Mouse (Mus musculus): Measurements from ENCODE around the gene Sept4. TPM values are rescaled to one million over a fixed set of nuclear protein-coding genes. Genes with fewer than 3 reads are reported as not detected.

The Sept4 gene
- 100 to 1,000 TPM; 156 to 175 TPM for total RNA-seq (2021)
- long read RNA-seq, experiment 1, transcript Sept4-201 (12 exons, 1,726 nt): minor isoform, 7 of 106 reads
- long read RNA-seq, experiment 1, transcript Sept4-205 (12 exons, 1,678 nt): major isoform, 37 of 106 reads
- long read RNA-seq, experiment 1, partial matches to known transcripts: 15 of 106 reads
- long read RNA-seq, experiment 1, other reads (novel, unspliced or antisense): 38 of 106 reads
- long read RNA-seq, experiment 2, transcript Sept4-205 (12 exons, 1,678 nt): major isoform, 44 of 97 reads
- long read RNA-seq, experiment 2, partial matches to known transcripts: 12 of 97 reads
- long read RNA-seq, experiment 2, other reads (novel, unspliced or antisense): 38 of 97 reads

- intact Hi-C loops (cut with DNase I): no loop called here
Measured at GRCm38 (mm10) chr11:87568255-87568953, at the start of gene Sept4. Sept4 (plus strand) TSS chr11:87568903.

GRCm38 (mm10) chr11:87519260-87519659 is 49.4 kb upstream of the Sept4 start:
- intact Hi-C loops (cut with DNase I): loop anchor here (5.0 kb wide), 1 partner anchor 302 kb away; no protein-coding TSS in a partner anchor
- no peak for DNase-seq (ENCODE audit: extremely low spot score in 1 of 2, low spot score in 2 of 2)
- Histone ChIP-seq H3K4me3 (no peak overlapping the region), H3K27ac (no peak overlapping the region)
- TF ChIP-seq CTCF (IDR thresholded peaks at IDR 0.05): peak; percentile 61

More at GRCm38 (mm10) chr11:87568255-87568953, at the start of gene Sept4:
- no peak for DNase-seq (ENCODE audit: extremely low spot score in 1 of 2, low spot score in 2 of 2)
- TF ChIP-seq CTCF (IDR thresholded peaks at IDR 0.05): no peak
- Histone ChIP-seq H3K27ac (0 out of 2 replicates have a peak within 1 kb of the TSS, but pooled peaks have one; percentile 28), H3K4me3 (no peak within 1 kb of the TSS)

- no peak for TF ChIP-seq CTCF (IDR thresholded peaks at IDR 0.05)
- no peak for DNase-seq (ENCODE audit: extremely low spot score in 1 of 2, low spot score in 2 of 2)
- Histone ChIP-seq H3K4me3 (no peak overlapping the region), H3K27ac (no peak overlapping the region)
- intact Hi-C loops (cut with DNase I): no loop called here
Measured at GRCm38 (mm10) chr11:87523466-87523865, 45.2 kb upstream of the Sept4 start.

- Histone ChIP-seq H3K27ac (no peak overlapping the region), H3K4me3 (no peak overlapping the region)
- no peak for DNase-seq (ENCODE audit: extremely low spot score in 1 of 2, low spot score in 2 of 2)
- no peak for TF ChIP-seq CTCF (IDR thresholded peaks at IDR 0.05)
- intact Hi-C loops (cut with DNase I): no loop called here
Measured at GRCm38 (mm10) chr11:87523967-87524366, 44.7 kb upstream of the Sept4 start.

- H3K27ac ChIP-seq: no peak overlapping the region
- no peak overlapping the region for H3K4me3 ChIP-seq
- no peak for TF ChIP-seq CTCF (IDR thresholded peaks at IDR 0.05)
- no peak for DNase-seq (ENCODE audit: extremely low spot score in 1 of 2, low spot score in 2 of 2)
- intact Hi-C loops (cut with DNase I): no loop called here
Measured at GRCm38 (mm10) chr11:87524780-87525179, 43.9 kb upstream of the Sept4 start.

GRCm38 (mm10) chr11:87527364-87527763 is 41.3 kb upstream of the Sept4 start:
- no peak for TF ChIP-seq CTCF (IDR thresholded peaks at IDR 0.05)
- Histone ChIP-seq H3K27ac (no peak overlapping the region), H3K4me3 (no peak overlapping the region)
- DNase-seq (ENCODE audit: extremely low spot score in 1 of 2, low spot score in 2 of 2): no peak
- intact Hi-C loops (cut with DNase I): no loop called here

- intact Hi-C loops (cut with DNase I): no loop called here
- no peak for DNase-seq (ENCODE audit: extremely low spot score in 1 of 2, low spot score in 2 of 2)
- H3K27ac ChIP-seq: no peak overlapping the region
- peak; percentile 12 for TF ChIP-seq CTCF (IDR thresholded peaks at IDR 0.05)
- no peak overlapping the region for H3K4me3 ChIP-seq
Measured at GRCm38 (mm10) chr11:87527990-87528389, 40.7 kb upstream of the Sept4 start.

- intact Hi-C loops (cut with DNase I): no loop called here
- TF ChIP-seq CTCF (IDR thresholded peaks at IDR 0.05): peak; percentile 44
- no peak overlapping the region for H3K4me3 ChIP-seq
- no peak for DNase-seq (ENCODE audit: extremely low spot score in 1 of 2, low spot score in 2 of 2)
- H3K27ac ChIP-seq: no peak overlapping the region
Measured at GRCm38 (mm10) chr11:87531695-87532094, 37.0 kb upstream of the Sept4 start.

GRCm38 (mm10) chr11:87542285-87542684 is 26.4 kb upstream of the Sept4 start:
- Histone ChIP-seq H3K4me3 (no peak overlapping the region), H3K27ac (no peak overlapping the region)
- DNase-seq (ENCODE audit: extremely low spot score in 1 of 2, low spot score in 2 of 2): no peak
- TF ChIP-seq CTCF (IDR thresholded peaks at IDR 0.05): no peak
- intact Hi-C loops (cut with DNase I): no loop called here

- Histone ChIP-seq H3K4me3 (no peak overlapping the region), H3K27ac (no peak overlapping the region)
- intact Hi-C loops (cut with DNase I): no loop called here
- TF ChIP-seq CTCF (IDR thresholded peaks at IDR 0.05): no peak
- no peak for DNase-seq (ENCODE audit: extremely low spot score in 1 of 2, low spot score in 2 of 2)
Measured at GRCm38 (mm10) chr11:87542906-87543305, 25.8 kb upstream of the Sept4 start.

- Histone ChIP-seq H3K27ac (no peak overlapping the region; the same call in 1 of the 2 replicates), H3K4me3 (no peak overlapping the region)
- intact Hi-C loops (cut with DNase I): no loop called here
- TF ChIP-seq CTCF (IDR thresholded peaks at IDR 0.05): no peak
- no peak for DNase-seq (ENCODE audit: extremely low spot score in 1 of 2, low spot score in 2 of 2)
Measured at GRCm38 (mm10) chr11:87553342-87553741, 15.4 kb upstream of the Sept4 start.

GRCm38 (mm10) chr11:87554386-87554785 is 14.3 kb upstream of the Sept4 start:
- H3K4me3 ChIP-seq: no peak overlapping the region
- no peak overlapping the region for H3K27ac ChIP-seq
- DNase-seq (ENCODE audit: extremely low spot score in 1 of 2, low spot score in 2 of 2): no peak
- intact Hi-C loops (cut with DNase I): no loop called here
- no peak for TF ChIP-seq CTCF (IDR thresholded peaks at IDR 0.05)
